Mouse (Mus musculus) MEL (cell line): ENCODE results near the gene Pnpla3. TPM values are rescaled to one million over a fixed set of nuclear protein-coding genes. Genes with fewer than 3 reads are reported as not detected.

Experiments used
- DNase-seq: peaks from one replicate; pipeline ENCODE4 v3.0.0; 2011; ENCODE audit warnings: low read depth, low spot score
- H3K27ac ChIP-seq: 2 replicates; pipeline ENCODE4 v1.5.1; 2012; ENCODE audit warnings: low read depth, mild to moderate bottlenecking, control low read depth, low read length, moderate library complexity; ENCODE audit not compliant: control insufficient read depth
- H3K27me3 ChIP-seq, 2 experiments: fragments of 150-350 bp in 1 of 2; sonication (generic) in 1 of 2; 2 replicates each; pipeline ENCODE4 v1.6.1; 2012; ENCODE audit warnings: low read length in 2 of 2, mild to moderate bottlenecking in 2 of 2, improper control_type of control experiment in 1 of 2, moderate library complexity in 1 of 2; ENCODE audit not compliant: insufficient read depth in 2 of 2, control insufficient read depth in 1 of 2
- H3K36me3 ChIP-seq, 2 experiments: 2 replicates each; pipeline ENCODE4 v1.6.1; 2012 to 2014; ENCODE audit warnings: low read length in 2 of 2, improper control_type of control experiment in 1 of 2, inconsistent platforms in 1 of 2, mild to moderate bottlenecking in 1 of 2; ENCODE audit not compliant: insufficient read depth in 2 of 2, control insufficient read depth in 1 of 2
- H3K4me1 ChIP-seq, 2 experiments: fragments of 150-350 bp in 1 of 2; sonication (generic) in 1 of 2; 2 replicates each; pipeline ENCODE4 v1.6.1; 2012; ENCODE audit warnings: low read length in 2 of 2, improper control_type of control experiment in 1 of 2, mild to moderate bottlenecking in 1 of 2; ENCODE audit not compliant: insufficient read depth in 2 of 2, control insufficient read depth in 1 of 2
- H3K4me3 ChIP-seq, 2 experiments: fragments of 150-350 bp in 1 of 2; sonication (generic) in 1 of 2; 2 replicates each; pipeline ENCODE4 v1.5.1; 2012; ENCODE audit warnings: low read depth in 2 of 2, low read length in 2 of 2, mild to moderate bottlenecking in 2 of 2, moderate library complexity in 2 of 2, control low read depth in 1 of 2, improper control_type of control experiment in 1 of 2; ENCODE audit not compliant: control insufficient read depth in 1 of 2, insufficient read depth in 1 of 2
- H3K79me2 ChIP-seq: 2 replicates; pipeline ENCODE4 v1.6.1; 2012; ENCODE audit warnings: mild to moderate bottlenecking, low read length, moderate library complexity; ENCODE audit not compliant: control insufficient read depth, poor library complexity, insufficient read depth
- H3K9ac ChIP-seq: 2 replicates; pipeline ENCODE4 v1.6.1; 2012; ENCODE audit warnings: low read depth, mild to moderate bottlenecking, control low read depth, low read length, moderate library complexity; ENCODE audit not compliant: control insufficient read depth, poor library complexity, severe bottlenecking
- H3K9me3 ChIP-seq: fragments of 150-350 bp; sonication (generic); replicated peaks from 2 replicates; pipeline ENCODE4 v1.6.1; 2012; ENCODE audit warnings: mild to moderate bottlenecking, low read length, improper control_type of control experiment, moderate library complexity; ENCODE audit not compliant: insufficient read depth
- BHLHE40 ChIP-seq: IDR thresholded peaks from 2 replicates; pipeline ENCODE4 v1.6.1; 2012; ENCODE audit warnings: low read depth, mild to moderate bottlenecking, inconsistent platforms, low read length, improper control_type of control experiment, borderline replicate concordance
- CHD2 ChIP-seq: IDR thresholded peaks from 2 replicates; pipeline ENCODE4 v1.6.1; 2011; ENCODE audit warnings: low read length, improper control_type of control experiment
- EP300 ChIP-seq, 2 experiments: IDR thresholded peaks; 2 replicates each; pipeline ENCODE4 v1.6.1; 2011; ENCODE audit warnings: improper control_type of control experiment in 2 of 2, low read length in 2 of 2, low read depth in 1 of 2, mild to moderate bottlenecking in 1 of 2
- ETS1 ChIP-seq: IDR thresholded peaks from 2 replicates; pipeline ENCODE4 v1.6.1; 2012; ENCODE audit warnings: low read depth, mild to moderate bottlenecking, inconsistent platforms, low read length, improper control_type of control experiment, moderate library complexity
- GABPA ChIP-seq: IDR thresholded peaks from 2 replicates; pipeline ENCODE4 v1.6.1; 2012; ENCODE audit warnings: low read depth, mild to moderate bottlenecking, inconsistent platforms, low read length, improper control_type of control experiment, moderate library complexity
- GATA1 ChIP-seq: IDR thresholded peaks from 2 replicates; pipeline ENCODE4 v1.6.1; 2011; ENCODE audit warnings: low read depth, low read length, improper control_type of control experiment
- JUND ChIP-seq: IDR thresholded peaks from 2 replicates; pipeline ENCODE4 v1.6.1; 2011; ENCODE audit warnings: low read depth, mild to moderate bottlenecking, improper control_type of control experiment, low read length
- KAT2A ChIP-seq: conservative IDR thresholded peaks from 2 replicates; pipeline ENCODE4 v1.6.1; 2012; ENCODE audit warnings: low read depth, low read length, improper control_type of control experiment, inconsistent platforms
- MAX ChIP-seq: IDR thresholded peaks from 2 replicates; pipeline ENCODE4 v1.6.1; 2011; ENCODE audit warnings: low read length, improper control_type of control experiment
- MXI1 ChIP-seq: IDR thresholded peaks from 2 replicates; pipeline ENCODE4 v1.6.1; 2011; ENCODE audit warnings: mild to moderate bottlenecking, low read depth, low read length, improper control_type of control experiment
- MYB ChIP-seq: IDR thresholded peaks from 2 replicates; pipeline ENCODE4 v1.6.1; 2011; ENCODE audit warnings: mild to moderate bottlenecking, low read depth, low read length, improper control_type of control experiment
- MYC ChIP-seq: IDR thresholded peaks from 2 replicates; pipeline ENCODE4 v1.6.1; 2011; ENCODE audit warnings: low read depth, mild to moderate bottlenecking, low read length, improper control_type of control experiment, moderate library complexity
- NELFE ChIP-seq: IDR thresholded peaks from 2 replicates; pipeline ENCODE4 v1.6.1; 2011; ENCODE audit warnings: low read depth, low read length, improper control_type of control experiment
- NRF1 ChIP-seq: IDR thresholded peaks from 2 replicates; pipeline ENCODE4 v1.6.1; 2014; ENCODE audit warnings: low read depth, mild to moderate bottlenecking, inconsistent platforms, low read length, improper control_type of control experiment, moderate library complexity; ENCODE audit not compliant: poor library complexity, insufficient read depth, severe bottlenecking
- RAD21 ChIP-seq: IDR thresholded peaks from 2 replicates; pipeline ENCODE4 v1.6.1; 2011; ENCODE audit warnings: mild to moderate bottlenecking, low read depth, low read length, improper control_type of control experiment
- SIN3A ChIP-seq: IDR thresholded peaks from 2 replicates; pipeline ENCODE4 v1.6.1; 2012; ENCODE audit warnings: low read length, improper control_type of control experiment, inconsistent platforms
- SMC3 ChIP-seq: IDR thresholded peaks from 2 replicates; pipeline ENCODE4 v1.6.1; 2011; ENCODE audit warnings: low read depth, low read length, improper control_type of control experiment
- TAL1 ChIP-seq: IDR thresholded peaks from 2 replicates; pipeline ENCODE4 v1.6.1; 2012; ENCODE audit warnings: mild to moderate bottlenecking, inconsistent platforms, low read length, moderate library complexity, mixed read lengths
- TBP ChIP-seq: IDR thresholded peaks from 2 replicates; pipeline ENCODE4 v1.8.0; 2011; ENCODE audit warnings: low read depth, low read length, improper control_type of control experiment
- TCF12 ChIP-seq: IDR thresholded peaks from 2 replicates; pipeline ENCODE4 v1.6.1; 2014; ENCODE audit warnings: low read depth, mild to moderate bottlenecking, inconsistent platforms, low read length, improper control_type of control experiment, moderate library complexity
- ZC3H11A ChIP-seq: IDR thresholded peaks from 2 replicates; pipeline ENCODE4 v1.6.1; 2012; ENCODE audit warnings: low read depth, mild to moderate bottlenecking, inconsistent platforms, low read length, improper control_type of control experiment
- polyA plus RNA-seq, 2 experiments: library from polyadenylated mRNA; stranded (reverse) in 1 of 2; unstranded in 1 of 2; fragments of >175 nt in 1 of 2; fragments of >200 nt in 1 of 2; gene quantifications; 2 replicates each; pipeline versions ENCODE4 v1.2.1 to v1.2.4; 2012; ENCODE audit warnings: low replicate concordance in 2 of 2, low read depth in 1 of 2; ENCODE audit not compliant: insufficient read length in 2 of 2, insufficient read depth in 1 of 2, missing spikeins in 1 of 2
- total RNA-seq: library from RNA; depleted of rRNA; stranded (reverse); fragments of 300-350 nt; gene quantifications from 2 replicates; pipeline ENCODE4 v1.2.3, GENCODE M21; 2012

Pnpla3 gene
- total and polyA plus RNA-seq, 3 experiments, result not detected

DNA sequence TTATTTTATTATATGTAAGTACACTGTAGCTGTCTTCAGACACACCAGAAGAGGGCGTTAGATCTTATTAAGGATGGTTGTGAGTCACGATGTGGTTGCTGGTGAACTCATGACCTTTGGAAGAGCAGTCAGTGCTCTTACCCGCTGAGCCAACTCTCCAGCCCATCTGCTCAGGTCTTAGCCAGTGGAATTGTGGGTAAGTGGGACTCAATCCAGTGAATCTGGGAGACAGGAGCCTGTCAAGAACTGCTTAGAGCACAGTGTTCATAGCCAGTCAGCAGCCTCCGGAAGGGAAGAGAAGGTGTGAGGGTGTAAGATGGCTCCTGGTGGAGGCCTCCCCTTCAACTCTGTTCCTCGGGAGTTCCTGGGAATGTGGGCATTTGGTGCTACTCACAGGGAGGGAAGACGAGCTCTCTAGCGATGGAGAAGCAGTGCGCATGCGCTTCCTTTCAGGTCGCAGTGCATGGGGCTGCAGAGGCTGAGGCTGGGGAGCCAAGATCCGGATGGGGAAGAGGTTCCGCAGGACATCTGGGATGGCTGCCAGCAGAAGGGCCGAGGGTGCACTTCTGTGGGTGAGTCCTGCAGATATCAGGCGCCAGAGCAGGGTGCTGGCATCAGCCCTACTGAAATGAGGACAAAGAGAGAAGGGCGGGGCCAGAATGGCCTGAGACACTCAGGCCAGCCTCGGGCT lies 36.4 kb upstream of the Pnpla3 start:
- no peaks in the 10 kb centered on the region for H3K27me3 ChIP-seq
- no peak overlapping the region for H3K9ac ChIP-seq
- no peak overlapping the region for H3K4me3 ChIP-seq
- DNase-seq, result no peak
- TF ChIP-seq ETS1 (no peak), SMC3 (no peak), MYC (no peak), NELFE (no peak), CHD2 (no peak), TBP (no peak), KAT2A (no peak), TCF12 (no peak), SIN3A (no peak), JUND (no peak), ZC3H11A (no peak), BHLHE40 (no peak), TAL1 (no peak), EP300 (IDR thresholded peaks at IDR 0.05; ENCODE audit: low read depth in 1 of 2, low read length in 2 of 2) (no peak), MXI1 (no peak)
- no peaks in the 10 kb centered on the region for H3K9me3 ChIP-seq
- H3K36me3 ChIP-seq, result no peaks in the 10 kb centered on the region
- H3K79me2 ChIP-seq, result no peaks in the 10 kb centered on the region
- H3K27ac ChIP-seq, result no peak overlapping the region
- H3K4me1 ChIP-seq, result no peaks in the 10 kb centered on the region

- H3K36me3 ChIP-seq, result no peaks in the 10 kb centered on the region
- H3K9me3 ChIP-seq, result no peaks in the 10 kb centered on the region
- H3K4me3 ChIP-seq, result no peak overlapping the region
- no peaks in the 10 kb centered on the region for H3K4me1 ChIP-seq
- H3K27me3 ChIP-seq, result no peaks in the 10 kb centered on the region
- no peak overlapping the region for H3K27ac ChIP-seq
- H3K79me2 ChIP-seq, result no peaks in the 10 kb centered on the region
- H3K9ac ChIP-seq, result no peak overlapping the region
- DNase-seq, result no peak
- no peak for TF ChIP-seq GATA1
- no peak for TF ChIP-seq MYB
- no peak for TF ChIP-seq GABPA
- no peak for TF ChIP-seq NRF1
- no peak for TF ChIP-seq MAX
- TF ChIP-seq BHLHE40, result no peak
- TF ChIP-seq EP300 (IDR thresholded peaks at IDR 0.05; ENCODE audit: low read depth in 1 of 2, low read length in 2 of 2), result no peak
- TF ChIP-seq RAD21, result no peak
Measured at GRCm38 (mm10) chr15:84131971-84132370, 35.7 kb upstream of the Pnpla3 start.
